Mouse (Mus musculus) frontal cortex, postnatal 10 days (tissue): ENCODE measurements around the gene Ifna4.
"Not testable (repeated sequence)": the region's sequence is repeated elsewhere in the genome, so short reads cannot be mapped to it uniquely, and the experiment has no call there.

Source experiments
- DNase-seq, 2 experiments: peaks; one replicate each; pipeline ENCODE4 v3.0.0; 2022; ENCODE audit warnings: low spot score in 2 of 2, mixed read lengths in 1 of 2

Gene Ifna4

GRCm38 (mm10) chr4:88841438-88841911 lies at the start of gene Ifna4:
TSS of gene Ifna4 (plus strand) at chr4:88841861.
- no peak for DNase-seq

- DNase-seq = peak; percentile 66
These were observed 47.6 kb upstream of the Ifna4 start, which contains the start of gene Gm13275 for GRCm38 (mm10) chr4:88793936-88794675. TSS of gene Gm13275 (plus strand) at chr4:88794487.

GRCm38 (mm10) chr4:88797097-88797496 lies 44.6 kb upstream of the Ifna4 start, which contains the start of gene Gm13279:
TSS of gene Gm13279 (plus strand) at chr4:88797397.
- DNase-seq = not testable (repeated sequence)

GRCm38 (mm10) chr4:88799365-88799764 lies 42.3 kb upstream of the Ifna4 start, which contains the start of gene Gm13285:
TSS of gene Gm13285 (plus strand) at chr4:88799665.
- DNase-seq = not testable (repeated sequence)

GRCm38 (mm10) chr4:88802954-88803353 lies 38.7 kb upstream of the Ifna4 start, which contains the start of gene Gm13287:
TSS of gene Gm13287 (plus strand) at chr4:88803254.
- DNase-seq = not testable (repeated sequence)

- not testable (repeated sequence) for DNase-seq
These were observed 36.4 kb upstream of the Ifna4 start, which contains the start of gene Gm13288 for GRCm38 (mm10) chr4:88805231-88805630. TSS of gene Gm13288 (plus strand) at chr4:88805531.

GRCm38 (mm10) chr4:88805761-88806160 lies 35.9 kb upstream of the Ifna4 start:
- DNase-seq = not testable (repeated sequence)

GRCm38 (mm10) chr4:88815928-88816327 lies 25.7 kb upstream of the Ifna4 start, which contains the start of gene Ifna7:
TSS of gene Ifna7 (plus strand) at chr4:88816228.
- no peak for DNase-seq

GRCm38 (mm10) chr4:88819659-88820058 lies 22.0 kb upstream of the Ifna4 start, which contains the start of gene Ifna11:
TSS of gene Ifna11 (plus strand) at chr4:88819959.
- DNase-seq = no peak

GRCm38 (mm10) chr4:88822995-88823394 lies 18.7 kb upstream of the Ifna4 start:
- DNase-seq = no peak

GRCm38 (mm10) chr4:88827116-88827515 lies 14.5 kb upstream of the Ifna4 start, which contains the start of gene Ifna6:
TSS of gene Ifna6 (plus strand) at chr4:88827416.
- not testable (repeated sequence) for DNase-seq

- peak in 1 of 2 experiments; percentile 18 for DNase-seq
These were observed 11.1 kb upstream of the Ifna4 start for GRCm38 (mm10) chr4:88830523-88830922.

- DNase-seq = not testable (repeated sequence)
These were observed 6.4 kb upstream of the Ifna4 start, which contains the start of gene Ifna5 for GRCm38 (mm10) chr4:88835225-88835624. TSS of gene Ifna5 (plus strand) at chr4:88835525.

- DNase-seq = no peak
These were observed 2.8 kb upstream of the Ifna4 start for GRCm38 (mm10) chr4:88838828-88839227.

GRCm38 (mm10) chr4:88840058-88840457 lies 1.6 kb upstream of the Ifna4 start:
- no peak for DNase-seq

- no peak for DNase-seq
These were observed 3.7 kb downstream of the Ifna4 start for GRCm38 (mm10) chr4:88845334-88845733.

GRCm38 (mm10) chr4:88849698-88850097 lies 8.0 kb downstream of the Ifna4 start, which contains the start of gene Ifna1:
TSS of gene Ifna1 (plus strand) at chr4:88850087.
- no peak for DNase-seq

- no peak for DNase-seq
These were observed 9.5 kb downstream of the Ifna4 start for GRCm38 (mm10) chr4:88851026-88851763.

GRCm38 (mm10) chr4:88859214-88859613 lies 17.6 kb downstream of the Ifna4 start:
- DNase-seq = no peak

GRCm38 (mm10) chr4:88863309-88863708 lies 21.6 kb downstream of the Ifna4 start:
- DNase-seq = no peak

- DNase-seq = no peak
These were observed 22.9 kb downstream of the Ifna4 start for GRCm38 (mm10) chr4:88864599-88864998.
